Mouse (Mus musculus): Measurements from ENCODE around the gene Prokr2. TPM values are rescaled to one million over a fixed set of nuclear protein-coding genes. Genes with fewer than 3 reads are reported as not detected.
"Not testable (repeated sequence)": the region's sequence is repeated elsewhere in the genome, so short reads cannot be mapped to it uniquely, and the experiment has no call there.

The Prokr2 gene
- total RNA-seq, 2 experiments from 2014 or later = 2.8 to 3.7 TPM

- peak; percentile 29 to 33 for DNase-seq (ENCODE audit: extremely low spot score in 1 of 2, low spot score in 1 of 2)
These were observed 41.4 kb downstream of the Prokr2 start for GRCm38 (mm10) chr2:132343846-132344245.

GRCm38 (mm10) chr2:132341293-132341692 is 44.0 kb downstream of the Prokr2 start:
- no peak for DNase-seq (ENCODE audit: extremely low spot score in 1 of 2, low spot score in 1 of 2)

- no peak for DNase-seq (ENCODE audit: extremely low spot score in 1 of 2, low spot score in 1 of 2)
These were observed 44.9 kb downstream of the Prokr2 start for GRCm38 (mm10) chr2:132340350-132340749.

- DNase-seq (ENCODE audit: extremely low spot score in 1 of 2, low spot score in 1 of 2) = no peak
These were observed 48.0 kb downstream of the Prokr2 start for GRCm38 (mm10) chr2:132337202-132337601.

- no peak for DNase-seq (ENCODE audit: extremely low spot score in 1 of 2, low spot score in 1 of 2)
These were observed 61.7 kb downstream of the Prokr2 start for GRCm38 (mm10) chr2:132323541-132323940.

GRCm38 (mm10) chr2:132320516-132320915 is 64.7 kb downstream of the Prokr2 start:
- no peak for DNase-seq (ENCODE audit: extremely low spot score in 1 of 2, low spot score in 1 of 2)

- DNase-seq (ENCODE audit: extremely low spot score in 1 of 2, low spot score in 1 of 2) = no peak
These were observed 68.1 kb downstream of the Prokr2 start for GRCm38 (mm10) chr2:132317178-132317577.

GRCm38 (mm10) chr2:132316041-132316808 is 69.0 kb downstream of the Prokr2 start:
- peak; percentile 47 to 64 for DNase-seq (ENCODE audit: extremely low spot score in 1 of 2, low spot score in 1 of 2)

GRCm38 (mm10) chr2:132314057-132314456 is 71.2 kb downstream of the Prokr2 start:
- not testable (repeated sequence) for DNase-seq (ENCODE audit: extremely low spot score in 1 of 2, low spot score in 1 of 2)

GRCm38 (mm10) chr2:132313568-132313967 is 71.7 kb downstream of the Prokr2 start:
- DNase-seq (ENCODE audit: extremely low spot score in 1 of 2, low spot score in 1 of 2) = no peak

GRCm38 (mm10) chr2:132312616-132313015 is 72.6 kb downstream of the Prokr2 start:
- DNase-seq (ENCODE audit: extremely low spot score in 1 of 2, low spot score in 1 of 2) = no peak

GRCm38 (mm10) chr2:132309398-132309930 is 75.8 kb downstream of the Prokr2 start:
- DNase-seq (ENCODE audit: extremely low spot score in 1 of 2, low spot score in 1 of 2) = no peak

GRCm38 (mm10) chr2:132308829-132309228 is 76.4 kb downstream of the Prokr2 start:
- DNase-seq (ENCODE audit: extremely low spot score in 1 of 2, low spot score in 1 of 2) = no peak

GRCm38 (mm10) chr2:132307213-132307843 is 77.9 kb downstream of the Prokr2 start:
- DNase-seq (ENCODE audit: extremely low spot score in 1 of 2, low spot score in 1 of 2) = no peak

- no peak for DNase-seq (ENCODE audit: extremely low spot score in 1 of 2, low spot score in 1 of 2)
These were observed 79.3 kb downstream of the Prokr2 start for GRCm38 (mm10) chr2:132305988-132306387.

GRCm38 (mm10) chr2:132305165-132305564 is 80.1 kb downstream of the Prokr2 start:
- DNase-seq (ENCODE audit: extremely low spot score in 1 of 2, low spot score in 1 of 2) = no peak

- DNase-seq (ENCODE audit: extremely low spot score in 1 of 2, low spot score in 1 of 2) = no peak
These were observed 83.8 kb downstream of the Prokr2 start for GRCm38 (mm10) chr2:132301436-132301835.

GRCm38 (mm10) chr2:132298250-132298649 is 87.0 kb downstream of the Prokr2 start:
- no peak for DNase-seq (ENCODE audit: extremely low spot score in 1 of 2, low spot score in 1 of 2)

GRCm38 (mm10) chr2:132293694-132294450 is 91.4 kb downstream of the Prokr2 start:
- DNase-seq (ENCODE audit: extremely low spot score in 1 of 2, low spot score in 1 of 2) = no peak

GRCm38 (mm10) chr2:132292083-132292482 is 93.2 kb downstream of the Prokr2 start:
- DNase-seq (ENCODE audit: extremely low spot score in 1 of 2, low spot score in 1 of 2) = no peak

GRCm38 (mm10) chr2:132291265-132291664 is 94.0 kb downstream of the Prokr2 start:
- no peak for DNase-seq (ENCODE audit: extremely low spot score in 1 of 2, low spot score in 1 of 2)
